Mouse (Mus musculus): ENCODE measurements around the gene Dnajc17. TPM values are rescaled to one million over a fixed set of nuclear protein-coding genes. Genes with fewer than 3 reads are reported as not detected.
A peak's percentile ranks its signal among the peaks of the same experiment; 100 is the strongest.

The Dnajc17 gene
- polyA plus RNA-seq, 1 experiment from 2014 or later, result 11.8 TPM

DNA sequence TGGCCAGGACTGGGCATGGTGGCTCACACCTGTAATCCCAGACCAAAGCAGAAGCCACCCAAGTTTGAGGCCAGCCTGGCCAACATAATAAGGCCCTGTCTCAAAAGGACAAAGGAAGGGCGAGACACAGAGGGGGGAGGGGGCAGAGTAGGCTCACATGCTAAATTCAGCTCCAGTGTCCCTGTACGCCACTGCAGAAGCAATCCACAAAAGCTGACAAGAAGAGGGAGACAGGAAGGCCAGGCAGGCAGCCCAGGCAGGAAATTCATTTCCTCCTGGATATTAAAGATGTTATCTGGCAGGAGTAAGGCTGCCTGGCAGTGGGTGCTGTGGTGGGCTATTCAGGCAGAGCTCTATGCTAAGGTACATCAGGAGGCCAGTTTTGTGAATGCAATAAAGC, 47.3 kb downstream of the Dnajc17 start:
- Histone ChIP-seq H3K36me3 (ENCODE audit: insufficient read depth, low read length) (no peaks in the 10 kb centered on the region), H3K4me2 (replicated peaks; ENCODE audit: low read depth, low read length) (no peak overlapping the region), H3K27ac (ENCODE audit: low read length) (0 out of 2 replicates have a peak overlapping the region, but pooled peaks have one; percentile 14), H3K27me3 (replicated peaks; ENCODE audit: insufficient read depth, low read length) (no peaks in the 10 kb centered on the region), H3K9ac (replicated peaks; ENCODE audit: low read depth) (no peak overlapping the region), H3K4me1 (ENCODE audit: insufficient read depth, low read depth, low read length) (no peaks in the 10 kb centered on the region), H3K9me3 (ENCODE audit: low read length) (no peaks in the 10 kb centered on the region), H3K4me3 (ENCODE audit: low read depth, low read length) (no peak overlapping the region)
- DNase-seq (ENCODE audit: low spot score) (peak; percentile 41), ATAC-seq (peak; percentile 39)
- WGBS, result 10% methylated on average over 2 of the region's 2 CpGs
- peak; percentile 50; the same call in 1 of the 2 replicates for TF ChIP-seq EP300 (IDR thresholded peaks at IDR 0.05)
- TF ChIP-seq CTCF (IDR thresholded peaks at IDR 0.05), result no peak

DNA sequence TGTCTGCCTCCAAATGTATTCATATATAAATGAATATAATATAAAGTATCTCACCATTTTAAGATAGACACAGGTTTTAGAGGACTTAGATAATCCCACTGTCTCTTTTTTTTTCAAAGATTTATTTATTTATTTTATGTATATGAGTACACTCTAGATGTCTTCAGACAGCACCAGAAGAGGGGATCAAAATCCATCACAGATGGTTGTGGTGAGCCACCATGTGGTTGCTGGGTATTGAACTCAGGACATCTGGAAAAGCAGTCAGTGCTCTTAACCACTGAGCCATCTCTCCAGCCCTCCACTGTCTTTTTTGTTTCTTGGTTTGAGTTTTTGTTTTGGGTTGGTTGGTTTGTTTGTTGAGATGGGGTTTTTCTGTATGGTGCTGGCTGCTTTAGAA, 50.8 kb downstream of the Dnajc17 start:
- Histone ChIP-seq H3K9ac (replicated peaks; ENCODE audit: low read depth) (no peak overlapping the region), H3K27ac (ENCODE audit: low read length) (no peak overlapping the region), H3K4me3 (ENCODE audit: low read depth, low read length) (no peak overlapping the region), H3K36me3 (ENCODE audit: insufficient read depth, low read length) (no peaks in the 10 kb centered on the region), H3K4me2 (replicated peaks; ENCODE audit: low read depth, low read length) (no peak overlapping the region), H3K27me3 (replicated peaks; ENCODE audit: insufficient read depth, low read length) (no peaks in the 10 kb centered on the region), H3K4me1 (ENCODE audit: insufficient read depth, low read depth, low read length) (no peaks in the 10 kb centered on the region; the same call in 1 of the 2 replicates), H3K9me3 (ENCODE audit: low read length) (no peaks in the 10 kb centered on the region)
- DNase-seq (ENCODE audit: low spot score) (no peak), ATAC-seq (no peak)
- TF ChIP-seq CTCF (IDR thresholded peaks at IDR 0.05), result no peak
- TF ChIP-seq EP300 (IDR thresholded peaks at IDR 0.05), result no peak

DNA sequence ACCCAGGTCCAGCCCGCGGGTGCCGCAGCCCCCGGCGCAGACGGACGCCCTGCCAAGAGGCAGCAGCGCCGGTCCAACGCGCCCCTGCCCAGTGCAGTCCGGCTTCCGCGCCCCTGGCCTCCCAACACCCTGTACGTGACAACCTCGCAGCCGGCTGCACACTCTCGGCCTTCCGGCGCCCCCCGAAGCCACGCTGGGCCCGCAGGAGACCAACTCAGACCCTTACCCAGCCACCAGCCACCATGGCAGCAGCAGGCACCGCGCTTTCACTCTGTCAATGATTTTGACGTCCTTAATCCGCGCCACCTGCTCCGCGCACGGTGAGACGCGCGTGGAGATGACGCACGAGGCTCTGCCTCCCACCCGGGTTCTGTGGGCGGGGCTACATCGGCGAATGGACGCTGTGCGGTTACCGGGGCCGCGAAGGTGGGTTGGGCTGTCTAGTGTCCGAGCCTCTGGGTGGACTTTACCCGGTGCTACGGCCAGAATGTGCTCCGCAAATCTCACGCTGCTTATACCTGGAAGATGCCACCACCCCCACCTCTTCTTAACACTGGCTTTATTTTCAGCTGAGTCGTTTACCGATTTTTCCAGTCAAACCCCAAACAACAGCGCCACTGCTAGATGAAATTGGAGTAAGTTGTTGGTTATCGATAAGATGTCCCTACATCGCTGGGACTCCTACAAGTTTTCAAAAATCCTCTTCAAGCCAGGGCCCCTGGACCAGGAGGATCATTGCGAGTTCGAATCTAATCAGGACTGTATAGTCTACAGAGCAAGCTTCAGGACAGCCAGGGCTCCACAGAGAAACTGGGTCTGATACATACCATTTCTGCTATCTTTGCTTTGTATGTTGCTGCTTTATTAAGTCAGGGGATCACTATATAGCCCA, 51.7 kb downstream of the Dnajc17 start, which contains the start of gene Rmdn3:
Gene Rmdn3, minus strand, starts transcription at position 354 of the 892 bp plus-strand sequence.
- DNase-seq (ENCODE audit: low spot score) (peak; percentile 97), ATAC-seq (peak; percentile 92)
- Histone ChIP-seq H3K4me3 (ENCODE audit: low read depth, low read length) (peak within 1 kb of the TSS; percentile 98), H3K27ac (ENCODE audit: low read length) (peak within 1 kb of the TSS; percentile 74), H3K9ac (replicated peaks; ENCODE audit: low read depth) (peak within 1 kb of the TSS; percentile 84), H3K4me2 (replicated peaks; ENCODE audit: low read depth, low read length) (peak within 1 kb of the TSS; percentile 84), H3K4me1 (ENCODE audit: insufficient read depth, low read depth, low read length) (no peaks in the 10 kb centered on the region; the same call in 1 of the 2 replicates), H3K36me3 (ENCODE audit: insufficient read depth, low read length) (no peaks in the 10 kb centered on the region), H3K9me3 (ENCODE audit: low read length) (no peaks in the 10 kb centered on the region), H3K27me3 (replicated peaks; ENCODE audit: insufficient read depth, low read length) (no peaks in the 10 kb centered on the region)
- under 1% methylated on average over 54 of the region's 57 CpGs for WGBS
- no peak for TF ChIP-seq CTCF (IDR thresholded peaks at IDR 0.05)
- TF ChIP-seq EP300 (IDR thresholded peaks at IDR 0.05), result no peak

DNA sequence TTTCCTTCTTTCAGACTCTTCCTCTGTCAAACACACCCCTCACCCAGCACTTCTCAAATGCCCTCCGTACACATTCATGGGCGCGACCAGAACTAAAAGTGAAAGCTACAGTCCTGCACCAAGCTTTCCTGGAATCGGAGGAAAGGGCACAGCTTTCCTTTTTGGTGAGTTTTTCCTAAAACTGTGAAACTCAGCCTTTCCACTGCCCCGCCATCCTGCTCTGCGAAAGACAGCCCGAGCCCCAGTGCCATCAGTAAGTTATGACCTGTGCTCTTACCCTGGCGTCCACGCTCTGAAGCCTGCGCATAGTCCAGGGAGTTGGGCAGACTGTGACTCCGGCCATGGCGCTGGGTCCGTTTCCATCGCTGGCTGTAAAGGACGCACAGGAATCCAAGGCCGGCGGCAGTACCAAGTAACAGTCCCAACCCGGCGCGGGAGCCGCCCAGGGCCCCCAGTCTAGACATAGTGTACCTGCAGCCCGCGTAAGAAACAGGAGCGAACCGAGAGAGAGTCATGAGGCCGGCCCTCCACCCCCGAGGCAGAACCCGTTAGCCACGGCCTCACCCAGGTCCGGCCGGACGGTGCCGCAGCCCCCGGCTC, 52.4 kb downstream of the Dnajc17 start:
- Histone ChIP-seq H3K4me2 (replicated peaks; ENCODE audit: low read depth, low read length) (peak overlapping the region; percentile 84), H3K4me3 (ENCODE audit: low read depth, low read length) (peak overlapping the region; percentile 98), H3K27ac (ENCODE audit: low read length) (peak overlapping the region; percentile 74), H3K27me3 (replicated peaks; ENCODE audit: insufficient read depth, low read length) (no peaks in the 10 kb centered on the region), H3K9ac (replicated peaks; ENCODE audit: low read depth) (peak overlapping the region; percentile 84), H3K9me3 (ENCODE audit: low read length) (no peaks in the 10 kb centered on the region), H3K4me1 (ENCODE audit: insufficient read depth, low read depth, low read length) (no peaks in the 10 kb centered on the region; the same call in 1 of the 2 replicates), H3K36me3 (ENCODE audit: insufficient read depth, low read length) (no peaks in the 10 kb centered on the region; the same call in 1 of the 2 replicates)
- ATAC-seq (peak; percentile 46; the same call in 1 of the 2 replicates), DNase-seq (ENCODE audit: low spot score) (peak; percentile 24)
- WGBS, result 3% methylated on average over 31 of the region's 34 CpGs
- TF ChIP-seq CTCF (IDR thresholded peaks at IDR 0.05), result no peak
- TF ChIP-seq EP300 (IDR thresholded peaks at IDR 0.05), result no peak

DNA sequence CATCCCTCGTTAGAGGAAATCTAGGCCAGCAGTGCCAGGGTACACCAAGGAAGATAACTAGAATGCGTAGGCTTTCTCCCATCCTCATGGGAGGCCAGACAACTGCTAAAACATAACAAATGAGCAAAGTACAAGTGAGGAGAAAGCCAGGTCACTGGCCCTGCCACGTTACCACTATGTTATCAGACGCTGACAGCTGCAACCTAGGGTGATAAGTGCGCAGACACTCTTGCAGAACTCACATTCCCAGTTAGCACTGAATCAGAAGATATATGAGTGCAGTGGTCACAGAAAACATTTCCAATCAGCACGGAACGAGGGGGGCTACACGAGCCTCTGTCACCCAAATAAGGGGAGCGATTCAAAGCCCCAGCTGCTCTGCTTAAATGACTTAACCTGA, 53.2 kb downstream of the Dnajc17 start:
- H3K4me2 ChIP-seq (replicated peaks; ENCODE audit: low read depth, low read length), result peak overlapping the region; percentile 84; the same call in 1 of the 2 replicates

DNA sequence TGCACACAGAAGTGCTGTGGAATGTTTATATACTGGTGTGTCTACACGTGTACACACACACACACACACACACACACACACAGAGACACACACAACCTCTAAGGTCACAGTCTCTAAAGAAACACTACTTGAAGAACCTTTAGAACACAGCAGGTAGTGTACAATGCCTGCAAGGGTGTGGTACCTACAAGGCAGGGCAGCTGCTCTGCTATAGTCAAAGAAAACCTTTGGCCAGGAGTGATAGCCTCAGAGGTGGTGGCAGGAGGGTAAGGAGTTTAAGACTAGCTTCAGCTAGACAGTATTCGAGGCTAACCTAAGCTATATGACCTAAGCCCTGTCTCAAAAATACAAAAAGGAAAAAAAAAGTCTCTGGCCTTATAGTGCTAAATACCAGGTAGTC, 53.9 kb downstream of the Dnajc17 start:
- no peaks in the 10 kb centered on the region; the same call in 1 of the 2 replicates for H3K36me3 ChIP-seq (ENCODE audit: insufficient read depth, low read length)
- no peak overlapping the region for H3K27ac ChIP-seq (ENCODE audit: low read length)
- H3K9me3 ChIP-seq (ENCODE audit: low read length), result no peaks in the 10 kb centered on the region
- ATAC-seq (no peak), DNase-seq (ENCODE audit: low spot score) (no peak)
- no peak for TF ChIP-seq CTCF (IDR thresholded peaks at IDR 0.05)
- no peak for TF ChIP-seq EP300 (IDR thresholded peaks at IDR 0.05)
- H3K4me1 ChIP-seq (ENCODE audit: insufficient read depth, low read depth, low read length), result no peaks in the 10 kb centered on the region; the same call in 1 of the 2 replicates
- 85% methylated on average over 2 of the region's 2 CpGs for WGBS
- no peak overlapping the region for H3K4me2 ChIP-seq (replicated peaks; ENCODE audit: low read depth, low read length)
- H3K27me3 ChIP-seq (replicated peaks; ENCODE audit: insufficient read depth, low read length), result no peaks in the 10 kb centered on the region
- H3K9ac ChIP-seq (replicated peaks; ENCODE audit: low read depth), result no peak overlapping the region
- no peak overlapping the region for H3K4me3 ChIP-seq (ENCODE audit: low read depth, low read length)

More for the DNA sequence above, 53.2 kb downstream of the Dnajc17 start:
- no peak overlapping the region for H3K27ac ChIP-seq (ENCODE audit: low read length)
- DNase-seq (ENCODE audit: low spot score) (no peak), ATAC-seq (no peak)
- H3K27me3 ChIP-seq (replicated peaks; ENCODE audit: insufficient read depth, low read length), result no peaks in the 10 kb centered on the region
- TF ChIP-seq CTCF (IDR thresholded peaks at IDR 0.05) (no peak), EP300 (IDR thresholded peaks at IDR 0.05) (no peak)
- H3K9ac ChIP-seq (replicated peaks; ENCODE audit: low read depth), result 0 out of 2 replicates have a peak overlapping the region, but pooled peaks have one; percentile 84
- H3K36me3 ChIP-seq (ENCODE audit: insufficient read depth, low read length), result no peaks in the 10 kb centered on the region; the same call in 1 of the 2 replicates
- WGBS, result 67% methylated on average over 9 of the region's 9 CpGs
- H3K4me3 ChIP-seq (ENCODE audit: low read depth, low read length), result no peak overlapping the region; the same call in 1 of the 2 replicates
- no peaks in the 10 kb centered on the region; the same call in 1 of the 2 replicates for H3K4me1 ChIP-seq (ENCODE audit: insufficient read depth, low read depth, low read length)
- no peaks in the 10 kb centered on the region for H3K9me3 ChIP-seq (ENCODE audit: low read length)

Measured in lung, postnatal 0 days (tissue).